Mouse (Mus musculus) liver, embryonic 14 days (tissue): ENCODE results near the gene Aco1. TPM values are rescaled to one million over a fixed set of nuclear protein-coding genes. Genes with fewer than 3 reads are reported as not detected.

ENCODE experiments used
- polyA plus RNA-seq: library from polyadenylated mRNA; depleted of rRNA; stranded (reverse); fragments of >200 nt; gene quantifications from 2 replicates; pipeline ENCODE4 v1.2.3, GENCODE M21; 2012; rRNA removed

The Aco1 gene
- 15.0 and 17.3 TPM in 2 replicates for polyA plus RNA-seq

GRCm38 (mm10) chr4:40142743-40143532, at the start of gene Aco1:
Aco1 (plus strand) TSS chr4:40143081.

DNA sequence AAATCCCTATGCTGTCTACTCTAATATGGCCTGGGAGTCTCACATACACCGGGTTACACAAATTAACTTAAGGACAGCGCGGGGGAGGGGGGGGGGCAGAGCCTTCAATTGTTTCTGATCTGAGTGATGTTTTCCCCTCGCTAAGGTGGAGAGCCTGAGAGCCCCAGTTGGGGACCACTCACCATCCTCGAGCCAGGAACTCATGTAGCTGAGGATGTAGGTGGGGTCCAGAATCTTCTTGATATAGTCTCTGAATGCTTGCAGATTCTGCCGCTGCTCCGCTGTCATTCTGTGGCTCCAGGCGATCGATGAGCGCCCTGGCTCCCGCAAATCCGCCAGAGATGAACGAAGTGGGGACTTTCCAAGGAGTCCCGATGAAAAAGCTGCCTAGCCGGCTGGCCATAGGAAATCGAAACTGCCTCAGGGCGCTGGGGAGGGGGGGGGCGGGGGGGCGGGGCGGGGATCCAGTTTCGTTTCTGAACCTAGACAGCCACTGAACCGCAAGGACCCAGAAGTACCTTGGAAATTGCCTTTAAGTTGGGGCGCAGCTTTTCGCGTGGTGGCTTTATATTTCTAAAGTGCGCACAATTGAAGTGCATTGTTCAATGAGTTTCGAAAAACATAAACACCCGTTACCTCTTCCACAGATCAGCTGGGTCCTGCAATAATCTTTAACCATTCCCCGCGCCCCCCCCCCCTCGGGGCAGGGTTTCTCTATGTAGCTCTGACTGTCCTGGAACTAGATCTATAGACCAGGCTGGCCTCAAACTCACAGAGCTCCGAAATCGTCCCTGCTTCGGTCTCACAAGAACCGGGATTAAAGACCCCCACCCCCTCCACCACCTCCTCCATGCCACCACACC, 96.8 kb downstream of the Aco1 start, which contains the start of gene Ddx58:
TSS of gene Ddx58 (minus strand) at position 420 of the 863 bp plus-strand sequence.

Other genes starting within 250 kb of the Aco1 start
- gene Ddx58, start 96.7 kb downstream of the Aco1 start, polyA plus RNA-seq = 2.3 and 3.5 TPM in 2 replicates
- gene Smim27, start 126.5 kb downstream of the Aco1 start, polyA plus RNA-seq = 3.8 and 4.0 TPM in 2 replicates
- 7.5 and 8.7 TPM in 2 replicates for gene Topors, start 126.8 kb downstream of the Aco1 start, polyA plus RNA-seq
- 61.9 and 64.3 TPM in 2 replicates for gene Ndufb6, start 136.3 kb downstream of the Aco1 start, polyA plus RNA-seq